Mouse (Mus musculus) B cell, adult 2 months (primary cell): ENCODE results near the gene Zik1.

Experiments
- DNase-seq, 2 experiments: peaks; one replicate each; pipeline ENCODE4 v3.0.0; 2022

The Zik1 gene

DNA sequence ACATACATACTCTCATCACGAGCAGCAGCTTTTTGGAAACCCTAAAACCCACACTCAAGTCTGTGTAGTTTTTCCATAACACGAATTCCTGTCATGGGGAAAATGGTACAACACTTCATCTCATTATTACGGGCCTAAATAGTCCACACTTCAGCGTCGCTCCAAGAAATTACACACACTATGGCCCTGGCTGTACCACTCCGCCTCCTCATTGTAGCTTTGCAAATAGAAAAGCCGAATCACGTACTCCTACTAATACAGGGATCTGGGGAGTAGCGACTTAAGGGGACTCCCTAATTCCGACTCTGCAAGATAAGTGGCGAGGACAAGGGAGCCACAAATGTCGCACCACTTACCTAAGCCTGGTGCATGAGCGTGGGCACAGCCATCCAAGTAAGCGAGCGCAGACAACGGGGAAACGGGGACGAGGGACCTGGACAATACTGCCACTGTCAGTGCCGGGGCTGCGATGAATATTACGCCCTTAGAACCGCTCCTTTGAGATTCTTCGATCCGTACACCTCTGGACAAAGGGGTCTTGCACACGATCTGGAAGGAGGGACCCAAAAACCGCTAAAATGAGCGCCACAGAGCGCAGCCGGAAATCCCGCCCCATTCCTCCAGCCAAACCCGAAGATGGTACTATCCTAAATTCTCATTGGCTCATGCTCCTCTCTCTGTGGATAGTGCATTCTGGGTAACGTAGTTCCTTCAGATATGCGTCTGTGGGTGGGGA lies at the start of gene Zik1:
TSS of gene Zik1 (minus strand) at position 609 of the 736 bp plus-strand sequence.
- peak; percentile 32 for DNase-seq

DNA sequence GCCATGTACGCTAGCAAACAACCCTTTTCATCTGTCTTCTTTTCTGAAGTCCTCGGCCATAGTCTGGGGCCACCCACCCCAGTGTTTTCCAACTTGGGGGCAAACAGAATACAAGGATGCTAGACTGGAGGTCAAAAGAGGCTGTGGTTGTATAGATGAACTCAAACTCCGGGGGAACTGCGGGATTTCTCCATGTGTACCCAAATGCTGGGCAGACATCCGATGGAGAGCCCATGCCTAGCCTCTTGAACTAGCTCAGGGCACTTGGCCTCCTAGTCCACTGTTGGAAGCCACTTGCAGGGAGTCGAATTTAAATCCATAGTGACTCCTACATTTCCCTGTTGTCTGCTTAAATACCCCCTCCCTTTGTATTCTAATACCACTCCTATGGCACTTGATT lies 384 bp upstream of the Zik1 start:
- DNase-seq, result no peak

DNA sequence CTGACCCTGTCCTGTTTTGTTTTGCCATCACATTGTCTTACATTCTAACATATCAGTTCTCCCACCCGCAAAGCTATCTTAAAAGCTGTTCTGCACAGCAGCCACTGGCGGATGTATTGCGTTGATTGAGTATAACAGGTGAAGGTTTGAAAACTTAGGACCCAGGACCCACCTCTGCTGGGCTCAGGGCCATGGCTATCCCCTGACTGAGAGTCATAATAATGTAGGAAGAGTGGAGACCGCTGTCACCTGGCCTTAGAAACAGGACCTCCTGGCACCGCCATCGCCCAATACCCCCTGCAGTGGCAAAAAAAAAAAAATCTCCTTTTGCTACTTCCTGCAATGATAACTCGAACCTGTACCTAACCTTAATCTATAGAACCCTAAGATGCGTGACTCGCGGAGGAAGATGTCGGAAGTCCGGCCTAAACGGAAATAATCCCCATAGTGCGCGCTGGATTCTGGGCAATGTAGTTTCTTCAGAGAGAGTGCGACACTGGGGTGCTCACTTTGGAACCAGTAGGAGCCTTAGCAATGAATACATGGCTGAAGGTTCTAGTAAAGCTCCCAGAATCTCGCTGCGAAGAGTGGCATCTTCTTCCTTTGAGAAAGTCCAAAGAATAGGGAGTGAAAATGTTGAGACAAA lies 14.5 kb downstream of the Zik1 start:
- no peak for DNase-seq

GRCm38 (mm10) chr7:10479813-10480212 lies 15.4 kb downstream of the Zik1 start:
- no peak for DNase-seq

DNA sequence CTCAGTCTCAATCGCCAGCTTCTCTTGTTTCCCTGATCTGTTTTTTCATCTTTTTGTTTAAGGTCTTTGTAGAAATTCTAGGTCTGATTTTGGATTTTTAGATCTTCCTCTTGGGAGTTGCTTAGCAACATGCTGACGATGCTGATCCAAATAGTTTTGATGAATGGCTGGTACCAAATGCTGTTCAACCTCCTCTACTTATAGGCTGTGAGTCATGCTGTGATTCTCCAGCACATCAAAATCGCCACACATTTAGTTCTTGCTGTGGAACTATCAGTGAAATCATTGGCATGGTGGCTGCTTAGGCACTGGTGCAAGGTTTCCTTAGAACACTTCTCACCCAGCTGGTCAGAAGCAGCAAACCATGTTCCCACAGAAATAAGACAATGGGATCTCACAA lies 37.0 kb downstream of the Zik1 start:
- no peak for DNase-seq

DNA sequence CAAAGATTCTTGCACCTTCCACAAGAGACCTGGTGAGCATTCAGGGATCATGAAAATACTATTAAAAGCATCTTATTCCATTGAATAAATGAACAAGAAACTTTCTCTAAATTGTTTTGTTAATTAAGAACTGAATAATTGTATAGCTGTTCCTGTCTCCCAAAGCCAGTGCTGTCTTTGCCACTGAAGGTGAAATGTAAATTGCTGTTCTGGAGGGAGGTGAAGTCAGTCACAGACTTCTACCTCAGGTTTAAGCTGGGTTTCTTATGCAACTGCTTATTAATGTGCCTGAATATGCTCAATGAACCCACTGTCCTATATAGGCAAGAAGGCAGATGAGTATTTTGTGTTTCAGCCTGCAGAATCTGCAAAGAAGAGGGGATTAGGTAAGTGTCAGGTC lies 52.2 kb downstream of the Zik1 start, which contains the start of gene Vmn1r67:
TSS of gene Vmn1r67 (plus strand) at position 301 of the 400 bp plus-strand sequence.
- DNase-seq, result no peak
